Mouse (Mus musculus): ENCODE measurements around the gene Ttc34. TPM values are rescaled to one million over a fixed set of nuclear protein-coding genes. Genes with fewer than 3 reads are reported as not detected.

Ttc34 gene
- 1 to 10 TPM; 1.9 to 2.0 TPM for total RNA-seq (2021)
- long read RNA-seq, experiment 1, partial matches to known transcripts, result 2 of 5 reads
- long read RNA-seq, experiment 1, other reads (novel, unspliced or antisense), result 2 of 5 reads
- long read RNA-seq, experiment 2, partial matches to known transcripts, result 1 of 4 reads
- long read RNA-seq, experiment 2, other reads (novel, unspliced or antisense), result 3 of 4 reads

DNA sequence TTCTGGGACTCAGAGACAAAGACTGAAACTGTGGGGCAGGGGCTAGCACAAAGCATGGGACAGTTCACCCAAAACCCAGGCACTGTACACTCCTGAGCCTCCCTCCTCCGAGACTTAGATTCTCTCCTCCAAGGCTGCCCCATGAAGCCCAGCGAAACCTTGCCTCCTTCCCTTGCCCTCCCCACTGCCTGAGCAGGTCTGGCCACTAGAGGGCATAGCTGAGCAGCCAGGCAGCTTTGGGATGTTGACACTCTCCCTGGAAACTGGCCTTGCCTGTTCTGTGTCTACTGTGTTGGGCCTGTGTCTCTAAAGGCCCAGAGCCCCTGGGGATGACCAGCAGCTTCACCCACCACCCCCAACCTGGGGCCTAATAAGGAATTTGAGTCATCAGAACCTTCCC lies at the start of gene Ttc34:
TSS of gene Ttc34 (plus strand) at position 290 of the 400 bp plus-strand sequence.
- peak; percentile 53 to 68 for DNase-seq (ENCODE audit: low spot score in 2 of 2)

DNA sequence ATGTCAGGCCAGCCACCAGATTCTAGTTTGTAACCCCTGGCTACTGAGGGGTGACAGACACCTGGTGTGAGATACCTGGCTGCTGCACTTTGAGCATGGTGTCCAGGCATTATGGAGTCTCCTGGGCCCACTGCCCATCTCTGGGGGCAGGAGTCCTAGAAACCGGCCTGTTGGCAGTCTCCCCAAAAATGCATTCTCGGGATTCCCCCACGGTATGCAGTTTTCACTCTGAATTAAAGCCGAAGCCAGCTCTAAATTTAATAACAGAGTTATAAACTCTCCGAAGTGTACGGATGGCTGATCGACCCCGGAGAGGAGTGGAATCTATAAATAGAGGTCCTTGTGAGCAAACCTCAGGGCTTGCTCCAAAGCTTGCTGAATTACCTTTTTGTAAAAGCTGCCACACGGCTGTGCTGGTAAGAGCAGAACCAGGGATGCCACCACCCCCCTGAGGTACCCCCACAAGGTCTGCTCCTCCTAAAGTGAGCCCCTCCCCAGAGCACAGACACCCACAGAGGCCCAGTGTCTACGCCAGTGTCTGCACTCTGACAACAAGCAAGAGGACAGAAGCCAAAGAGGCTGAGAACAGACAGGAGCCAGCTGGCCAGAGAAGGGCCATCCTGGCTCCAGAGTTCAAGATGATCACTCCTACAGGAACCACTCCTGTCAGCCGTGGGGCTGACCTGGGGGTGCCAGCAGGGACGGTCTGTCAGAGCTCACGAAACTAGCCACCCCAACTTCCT lies 49.1 kb upstream of the Ttc34 start:
- DNase-seq (ENCODE audit: low spot score in 2 of 2), result no peak

DNA sequence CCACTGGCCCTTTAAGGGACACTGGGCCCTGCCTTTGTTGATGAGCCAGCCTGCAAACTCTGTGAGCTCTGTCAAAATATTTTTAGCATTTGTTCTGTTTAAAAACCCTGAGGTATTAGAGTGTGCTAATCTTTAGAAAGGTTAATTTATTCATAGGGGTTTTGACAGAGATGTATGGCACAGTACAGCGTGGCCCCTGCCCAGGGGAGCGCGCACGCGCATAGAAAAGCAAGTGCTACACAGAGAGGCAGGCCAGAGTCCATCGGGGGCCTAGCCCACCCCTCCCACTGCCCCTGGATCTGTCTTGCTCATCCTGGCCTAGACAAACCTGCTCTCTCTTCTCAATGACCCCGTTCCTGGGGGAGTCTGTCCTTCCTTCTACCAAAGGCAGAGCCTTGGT lies 45.4 kb upstream of the Ttc34 start:
- DNase-seq (ENCODE audit: low spot score in 2 of 2), result no peak

DNA sequence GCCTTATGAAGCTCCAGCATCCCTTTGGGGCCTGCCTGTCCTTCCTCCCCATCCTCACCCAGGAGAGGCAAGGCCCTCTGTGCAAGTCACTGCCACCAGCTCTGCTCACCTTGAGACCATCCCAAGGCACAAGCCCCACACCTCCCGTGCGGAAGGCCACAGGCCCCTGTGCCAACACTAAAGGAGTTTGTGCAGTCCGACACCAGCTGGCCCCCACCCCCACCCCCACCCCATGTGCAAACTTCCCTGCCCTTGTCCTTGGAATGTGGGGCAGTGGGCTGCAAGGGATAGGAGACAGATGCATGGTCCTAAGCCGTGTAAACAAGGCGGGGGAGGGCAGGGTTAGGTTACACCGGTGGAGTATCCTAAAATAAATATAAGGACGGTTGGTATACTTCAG lies 43.8 kb upstream of the Ttc34 start:
- no peak for DNase-seq (ENCODE audit: low spot score in 2 of 2)

DNA sequence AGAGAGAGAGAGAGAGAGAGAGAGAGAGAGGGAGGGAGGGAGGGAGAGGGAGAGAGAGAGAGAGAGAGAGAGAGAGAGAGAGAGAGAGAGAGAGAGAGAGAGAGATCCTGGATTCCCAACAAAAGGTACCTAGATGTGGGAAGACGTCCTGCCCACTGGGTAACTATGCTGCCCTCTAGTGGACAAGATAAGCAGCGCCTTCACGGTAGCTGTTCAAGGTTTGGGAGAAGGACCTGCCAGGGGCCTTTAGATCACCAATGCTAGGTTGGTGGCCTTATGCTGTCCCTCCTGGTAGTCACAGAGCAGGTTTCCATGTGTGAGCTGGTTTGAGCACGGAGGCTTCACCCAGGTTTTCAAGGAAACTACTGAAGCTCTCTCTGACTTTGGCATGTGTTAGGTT lies 39.4 kb upstream of the Ttc34 start:
- peak; percentile 40 to 62 for DNase-seq (ENCODE audit: low spot score in 2 of 2)

DNA sequence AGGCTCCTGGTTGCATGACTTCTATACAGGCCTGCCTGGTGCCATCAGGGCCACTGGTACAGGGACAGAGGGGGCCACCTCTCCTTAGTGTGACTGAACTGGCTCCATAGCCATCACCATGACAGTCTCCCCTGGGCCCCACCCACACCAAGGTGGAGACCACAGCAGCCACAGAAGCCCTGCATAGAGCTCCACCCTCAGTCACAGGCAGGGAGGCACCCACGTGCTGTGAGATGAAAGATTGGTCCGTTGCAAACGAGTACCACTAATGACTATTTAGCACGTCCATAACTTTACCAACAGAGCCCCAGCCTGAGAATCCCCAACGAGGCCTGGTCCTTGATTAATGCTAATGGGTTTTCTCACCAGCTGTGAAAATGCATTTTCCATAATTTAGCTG lies 36.7 kb upstream of the Ttc34 start:
- no peak for DNase-seq (ENCODE audit: low spot score in 2 of 2)

DNA sequence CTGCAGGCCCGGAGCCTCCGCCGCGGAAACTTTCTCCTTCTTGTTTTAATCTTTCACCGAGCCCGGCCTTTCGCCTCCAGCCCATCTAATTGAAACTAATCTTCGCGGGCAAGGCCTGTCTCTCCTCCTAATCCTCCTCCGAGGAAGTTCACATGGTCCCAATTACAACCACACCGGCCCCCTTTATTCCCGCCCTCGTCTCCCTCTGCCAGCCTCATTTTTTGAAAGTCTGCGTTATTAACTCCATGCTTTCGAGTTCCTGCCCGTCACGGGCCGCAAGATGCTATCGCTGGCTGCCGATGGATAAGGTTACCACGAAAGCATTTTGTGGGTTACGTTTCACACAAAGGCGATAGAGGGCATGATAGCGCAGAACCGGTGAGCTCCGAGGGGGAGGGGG lies 35.0 kb upstream of the Ttc34 start:
- no peak for DNase-seq (ENCODE audit: low spot score in 2 of 2)

DNA sequence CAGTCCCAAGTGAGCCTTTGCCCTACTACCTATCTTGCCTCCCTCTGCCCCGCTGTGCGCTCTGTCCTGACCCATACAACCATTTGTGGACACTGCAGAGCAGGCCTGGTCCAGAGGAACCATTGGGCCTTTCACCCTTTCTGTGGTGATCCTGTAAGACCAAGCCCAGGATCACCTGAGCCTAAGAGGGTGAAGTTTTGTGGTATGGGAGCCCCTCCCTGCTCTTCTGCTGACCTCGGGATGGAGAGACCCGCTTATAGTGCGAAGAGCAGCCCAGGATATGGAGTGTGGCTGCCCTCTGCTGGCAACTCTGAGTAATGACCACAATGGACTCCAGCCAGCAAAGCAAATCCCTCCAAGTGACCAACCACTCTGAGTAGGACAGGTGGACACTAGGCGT lies 11.6 kb upstream of the Ttc34 start:
- peak; percentile 40 to 51 for DNase-seq (ENCODE audit: low spot score in 2 of 2)

DNA sequence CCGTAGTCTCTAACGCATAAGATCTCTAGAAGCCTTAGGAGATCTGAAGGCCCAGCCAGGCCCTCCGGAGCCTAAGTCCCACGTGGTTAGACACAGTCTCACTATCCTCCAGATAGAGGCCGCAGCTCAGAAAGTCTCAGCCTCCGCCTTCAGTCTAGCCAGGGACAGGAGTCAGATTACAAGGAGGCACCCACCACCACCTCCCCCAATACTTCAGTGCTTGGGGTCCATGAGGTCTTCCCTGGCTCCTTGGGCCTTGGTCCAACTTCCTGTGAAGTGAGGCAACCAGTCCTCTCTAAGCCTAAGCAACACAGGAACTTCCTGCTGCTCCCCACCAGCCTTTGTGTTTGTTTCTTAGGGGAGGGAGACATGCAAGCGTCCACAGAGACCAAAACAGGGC lies 11.0 kb upstream of the Ttc34 start:
- DNase-seq (ENCODE audit: low spot score in 2 of 2), result no peak

DNA sequence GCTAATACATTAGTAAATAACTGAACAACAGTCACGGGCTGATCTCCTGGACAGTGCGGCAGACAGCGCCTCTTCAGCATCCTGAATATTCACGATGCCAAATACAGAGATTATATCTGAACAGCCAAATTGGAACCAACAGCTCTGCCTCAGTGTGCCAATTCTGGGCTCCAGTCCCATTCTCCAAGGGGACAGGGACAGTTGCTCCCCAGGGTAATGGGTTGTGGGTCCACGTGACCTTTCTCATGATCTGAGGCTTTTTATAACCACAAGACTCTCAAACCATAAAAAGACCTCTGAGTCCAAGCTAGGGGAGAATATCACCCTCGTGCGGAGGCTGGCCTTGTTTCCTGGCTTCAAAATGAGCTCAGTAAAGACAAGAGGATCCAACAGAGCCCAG lies 10.1 kb upstream of the Ttc34 start:
- DNase-seq (ENCODE audit: low spot score in 2 of 2), result no peak

DNA sequence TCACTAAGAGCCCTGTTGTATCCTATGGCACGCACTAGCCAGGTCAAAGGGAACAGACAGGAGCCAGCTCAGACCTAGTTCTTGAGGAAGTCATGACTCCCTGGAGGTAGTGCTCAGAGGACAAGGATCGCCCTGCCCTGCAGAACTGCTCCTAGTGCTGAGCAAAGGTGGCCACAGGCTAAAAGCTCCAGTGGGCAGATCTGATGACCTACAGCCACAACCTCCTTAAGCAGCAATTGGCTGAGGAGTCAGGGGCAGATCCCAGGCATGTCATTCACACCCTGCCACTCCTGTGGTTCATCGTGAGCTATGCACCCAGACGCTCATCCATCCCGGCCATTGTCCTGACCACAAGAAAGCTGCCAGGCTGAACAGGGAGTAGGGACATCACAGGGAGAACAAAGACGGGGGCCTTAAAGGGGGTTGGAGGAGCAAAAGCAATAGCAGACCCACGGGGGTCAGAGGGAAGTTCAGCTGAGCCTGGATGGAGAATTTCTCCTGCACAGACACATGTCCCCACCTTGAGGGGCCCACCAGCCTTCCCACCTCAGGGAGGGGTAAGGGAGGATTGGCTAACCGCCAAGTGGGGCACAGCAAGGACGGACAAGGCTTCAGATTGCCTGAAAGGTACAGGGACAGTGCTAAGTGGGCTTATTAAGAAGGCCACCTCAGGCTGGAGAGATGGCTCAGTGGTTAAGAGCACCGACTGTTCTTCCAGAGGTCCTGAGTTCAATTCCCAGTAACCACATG lies 9.2 kb upstream of the Ttc34 start:
- no peak for DNase-seq (ENCODE audit: low spot score in 2 of 2)

DNA sequence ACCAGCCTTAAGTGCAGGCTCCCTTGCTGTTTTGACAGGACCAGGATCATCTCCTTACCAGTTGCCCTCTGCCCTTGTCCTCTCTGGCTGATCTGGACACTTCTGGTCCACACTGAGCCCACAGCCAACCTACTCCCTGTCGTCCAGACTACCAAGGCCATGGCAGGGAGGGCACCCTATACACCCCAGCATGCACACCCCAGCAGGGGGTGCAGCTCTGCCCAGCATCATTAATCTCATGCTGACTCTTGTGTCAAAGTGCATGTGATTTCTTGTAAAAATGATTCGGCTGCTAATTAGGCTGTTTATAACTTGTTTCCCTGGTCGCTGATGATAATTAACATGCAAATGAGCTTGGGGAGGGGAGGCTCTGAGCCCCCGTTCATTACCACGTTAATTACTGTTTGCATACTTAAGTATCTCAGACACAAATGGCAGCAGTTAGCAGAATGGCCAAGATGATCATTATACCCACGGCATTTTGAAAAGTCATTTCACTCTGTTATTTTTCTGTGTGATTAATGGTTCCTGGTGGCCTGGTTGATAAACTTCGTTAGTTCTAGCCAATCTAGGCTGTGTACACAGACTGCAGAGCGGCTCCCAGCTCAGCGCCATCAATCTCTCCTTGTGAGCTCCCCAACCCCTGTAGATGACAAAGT lies 5.2 kb upstream of the Ttc34 start:
- no peak for DNase-seq (ENCODE audit: low spot score in 2 of 2)

DNA sequence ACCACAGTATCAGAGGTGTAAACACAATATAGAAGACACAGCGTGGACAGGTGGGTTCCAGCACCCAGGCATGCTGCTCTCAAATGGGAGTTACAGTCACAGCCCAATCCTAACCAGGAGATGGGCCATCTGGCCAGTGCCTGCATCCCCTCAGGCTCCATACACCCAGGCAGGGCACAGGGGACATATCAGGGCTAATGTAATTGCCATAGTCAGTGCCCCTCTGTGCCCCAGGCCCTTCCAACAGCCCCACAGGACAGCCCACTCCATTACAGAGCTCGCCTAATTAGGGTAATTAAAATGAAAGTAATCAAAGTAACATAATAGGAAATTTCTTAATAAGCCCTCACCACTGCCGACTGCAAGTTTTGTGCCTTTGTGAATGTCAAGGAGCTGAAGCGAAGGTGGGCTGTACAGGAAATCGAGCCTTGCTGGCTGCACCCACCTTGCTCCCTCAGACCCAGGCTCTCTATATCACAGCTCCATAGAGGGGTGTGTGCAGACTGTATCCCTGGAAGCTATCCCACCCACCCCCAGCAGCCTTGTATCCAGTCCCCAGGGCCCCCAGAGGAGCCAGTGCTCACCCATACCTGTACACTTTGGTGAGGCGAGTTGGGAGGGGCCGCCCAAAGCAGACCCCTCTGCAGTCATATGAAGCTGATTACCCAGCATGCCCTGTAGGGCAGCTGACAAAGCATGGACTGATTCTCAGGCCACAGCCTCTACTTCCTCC lies 910 bp upstream of the Ttc34 start:
- DNase-seq (ENCODE audit: low spot score in 2 of 2), result no peak

DNA sequence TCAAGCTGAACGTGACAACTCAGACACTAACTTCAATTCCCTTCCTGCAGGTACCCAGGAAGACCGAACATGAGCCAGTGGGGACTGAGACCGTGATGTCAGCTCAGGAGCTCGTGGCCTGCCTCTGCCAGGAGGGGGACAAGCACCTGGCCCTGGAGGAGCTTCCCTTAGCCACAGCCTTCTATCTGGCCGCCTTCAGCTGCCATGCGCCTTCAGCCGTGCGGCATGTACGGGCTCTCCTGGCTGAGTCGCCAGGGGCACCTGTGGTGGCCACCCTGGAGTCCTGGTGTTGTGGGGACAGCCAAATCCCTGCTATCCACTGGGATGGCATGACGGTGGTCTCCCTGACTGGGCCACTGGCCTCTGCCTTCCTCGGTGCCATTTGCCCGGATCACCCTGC lies 1.5 kb downstream of the Ttc34 start:
- DNase-seq (ENCODE audit: low spot score in 2 of 2), result no peak

DNA sequence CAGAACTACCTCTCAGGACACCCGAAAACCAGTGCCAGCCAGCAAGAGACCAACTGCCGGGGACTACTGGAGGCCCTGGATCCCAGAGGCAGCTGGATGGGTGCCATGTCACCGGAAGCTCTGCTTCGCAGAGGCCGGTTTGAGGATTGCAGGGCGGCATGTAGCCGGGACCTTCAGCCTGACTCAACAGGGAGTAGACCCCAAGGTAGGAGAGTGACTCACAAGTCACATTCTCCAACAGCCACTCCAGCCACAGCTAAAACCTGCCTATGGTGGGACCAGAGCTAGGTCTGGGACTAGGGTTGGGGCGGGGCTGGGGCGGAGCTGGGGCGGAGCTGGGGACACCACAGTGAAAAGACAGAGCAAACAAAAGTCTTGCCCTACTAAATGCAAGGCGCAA lies 2.1 kb downstream of the Ttc34 start:
- no peak for DNase-seq (ENCODE audit: low spot score in 2 of 2)

DNA sequence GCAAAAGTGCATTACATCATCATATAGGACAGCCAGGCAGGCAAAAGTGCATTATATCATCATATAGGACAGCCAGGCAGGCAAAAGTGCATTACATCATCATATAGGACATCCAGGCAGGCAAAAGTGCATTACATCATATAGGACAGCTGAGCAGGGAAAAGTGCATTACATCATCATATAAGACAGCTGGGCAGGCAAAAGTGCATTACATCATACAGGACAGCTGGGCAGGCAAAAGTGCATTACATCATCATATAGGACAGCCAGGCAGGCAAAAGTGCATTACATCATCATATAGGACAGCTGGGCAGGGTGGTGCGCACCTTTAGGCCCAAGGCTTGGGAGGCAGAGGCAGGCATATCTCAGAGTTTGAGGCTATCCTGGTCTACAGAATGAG lies 15.4 kb downstream of the Ttc34 start:
- no peak for DNase-seq (ENCODE audit: low spot score in 2 of 2)

DNA sequence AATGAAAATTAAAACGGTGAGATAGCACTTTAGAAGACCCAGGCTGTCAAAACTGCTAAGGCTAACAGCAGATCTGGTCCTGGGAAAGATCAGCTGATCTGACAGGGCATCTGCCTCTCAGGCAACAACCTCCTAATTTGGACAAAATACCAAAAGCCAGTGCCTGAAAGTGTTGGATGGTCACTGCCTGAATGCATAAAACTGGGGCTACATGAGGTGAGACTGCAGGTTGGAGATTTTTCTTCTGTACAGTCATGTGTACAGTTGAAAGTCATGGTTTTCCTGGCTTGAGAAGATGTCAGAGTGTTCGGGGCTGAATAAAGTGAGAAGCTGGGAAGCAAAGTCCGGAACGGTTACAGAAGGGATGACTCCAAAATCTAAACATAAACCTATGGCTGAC lies 16.6 kb downstream of the Ttc34 start:
- no peak for DNase-seq (ENCODE audit: low spot score in 2 of 2)

DNA sequence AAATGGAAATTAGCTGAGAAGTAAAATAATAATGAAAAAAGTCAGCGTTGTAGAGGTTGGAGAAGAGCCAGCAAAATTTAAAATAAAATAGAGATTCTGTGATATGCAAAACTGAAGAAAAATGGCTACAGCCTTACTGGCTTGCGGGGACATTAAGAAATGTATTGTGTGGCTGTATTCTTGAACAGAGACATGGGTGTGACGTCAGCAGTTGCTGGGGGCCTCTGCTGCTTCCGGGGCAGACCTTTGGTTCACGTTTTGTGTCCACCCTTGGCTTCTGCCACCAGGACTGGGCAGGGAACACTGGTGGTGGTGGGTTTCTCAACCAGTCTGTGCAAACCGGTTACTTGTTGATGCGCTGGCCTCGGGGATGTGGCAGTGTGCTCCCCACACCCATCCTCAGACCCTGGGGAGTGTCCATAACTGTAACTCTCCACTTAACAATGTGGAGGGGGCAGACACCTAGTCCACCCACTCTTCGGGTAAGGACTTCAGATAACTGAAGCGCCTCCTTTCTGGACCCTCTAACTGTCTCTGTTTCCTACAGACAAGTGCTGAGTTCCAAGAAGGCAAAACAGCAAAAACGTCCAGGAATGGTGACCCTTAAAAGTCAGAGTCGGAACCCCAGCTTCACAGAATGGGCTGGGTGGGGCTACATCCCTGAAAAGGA lies 17.6 kb downstream of the Ttc34 start:
- peak in 1 of 2 experiments; percentile 2 for DNase-seq (ENCODE audit: low spot score in 2 of 2)

DNA sequence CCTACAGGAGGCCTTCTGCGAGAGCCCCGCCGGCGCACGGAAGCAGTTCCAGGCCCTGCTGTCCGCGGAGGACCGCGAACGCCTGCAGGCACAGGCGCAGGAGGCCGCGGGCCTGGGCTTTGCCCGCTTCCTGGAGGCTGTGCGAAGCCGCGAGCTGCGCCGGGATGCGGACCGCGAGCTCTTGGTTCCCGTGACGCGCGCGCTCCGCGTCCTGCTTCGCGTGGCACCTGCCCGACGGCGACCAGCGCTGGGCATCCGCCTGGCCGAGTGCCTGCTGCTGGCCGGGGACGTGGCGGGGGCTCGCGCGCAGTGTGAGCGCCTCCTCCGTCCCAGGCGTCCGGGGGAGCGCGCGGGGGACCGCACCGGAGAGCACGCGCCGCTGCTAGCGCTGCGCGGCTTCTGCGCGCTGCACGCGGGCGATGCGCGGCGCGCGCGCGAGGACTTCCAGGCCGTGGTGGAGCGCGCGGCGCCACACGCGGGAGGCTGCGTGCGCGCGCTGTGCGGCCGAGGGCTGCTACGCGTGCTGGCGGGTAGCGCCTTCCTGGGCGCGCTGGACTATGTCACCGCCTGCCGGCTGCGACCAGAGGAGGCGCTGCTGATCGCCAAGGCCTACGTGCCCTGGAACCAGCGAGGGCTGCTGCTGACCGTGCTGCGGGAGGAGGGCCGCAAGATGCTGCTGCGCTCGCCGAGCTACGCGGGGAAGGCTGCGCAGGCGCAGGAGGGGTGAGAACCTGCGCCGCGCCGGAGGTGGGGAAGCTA lies 18.6 kb downstream of the Ttc34 start:
- DNase-seq (ENCODE audit: low spot score in 2 of 2), result peak; percentile 88 to 95

DNA sequence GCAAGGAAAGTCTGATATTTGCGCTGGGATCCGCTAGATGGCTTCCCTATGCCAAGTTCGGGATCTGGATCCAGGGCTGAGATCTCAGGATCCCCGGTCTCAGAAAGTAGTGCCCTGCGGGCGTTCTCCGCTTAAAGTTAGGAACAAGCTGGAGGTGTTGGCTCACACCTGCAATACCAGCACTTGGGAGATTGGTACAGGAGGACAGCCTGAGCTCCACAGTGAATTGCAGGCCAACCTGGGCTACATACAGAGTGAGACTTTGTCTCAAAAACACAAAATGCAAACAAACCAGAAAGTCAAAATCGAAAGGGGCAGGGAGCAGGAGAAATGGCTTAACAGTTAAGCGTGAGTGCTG lies 19.2 kb downstream of the Ttc34 start:
- no peak for DNase-seq (ENCODE audit: low spot score in 2 of 2)

All from left cerebral cortex, adult 18-20 months (tissue).